Mouse (Mus musculus) limb, embryonic 14.5 days (tissue): ENCODE data around the gene Plcb4. TPM values are rescaled to one million over a fixed set of nuclear protein-coding genes. Genes with fewer than 3 reads are reported as not detected.

Experiments used
- ATAC-seq: fragments of 200-750 bp; cut with Nextera tagmentation; 2 replicates; pipeline ENCODE4 v1.8.0; 2017; ENCODE audit warnings: low read depth, moderate number of reproducible peaks, moderate TSS enrichment; ENCODE audit not compliant: low FRiP score
- DNase-seq: peaks from one replicate; pipeline ENCODE4 v3.0.0-alpha.2; 2015; ENCODE audit warnings: low spot score
- H3K27ac ChIP-seq: fragments of 300-500 bp; sonication (generic); replicated peaks from 2 replicates; pipeline ENCODE4 v1.5.1; 2014; ENCODE audit warnings: low read depth, mild to moderate bottlenecking, low read length, moderate library complexity, mixed read lengths
- H3K27me3 ChIP-seq: fragments of 300-500 bp; sonication (generic); 2 replicates; pipeline ENCODE4 v1.6.1; 2014; ENCODE audit warnings: low read length, mixed read lengths; ENCODE audit not compliant: control insufficient read depth, insufficient read depth
- H3K36me3 ChIP-seq: fragments of 300-500 bp; sonication (generic); 2 replicates; pipeline ENCODE4 v1.6.1; 2014; ENCODE audit warnings: mild to moderate bottlenecking, low read length, moderate library complexity, mixed read lengths; ENCODE audit not compliant: control insufficient read depth, insufficient read depth
- H3K4me1 ChIP-seq: fragments of 300-500 bp; sonication (generic); 2 replicates; pipeline ENCODE4 v1.6.1; 2014; ENCODE audit warnings: antibody characterized with exemption, low read length, mixed read lengths; ENCODE audit not compliant: control insufficient read depth, insufficient read depth
- H3K4me2 ChIP-seq: fragments of 300-500 bp; sonication (generic); replicated peaks from 2 replicates; pipeline ENCODE4 v1.6.1; 2014; ENCODE audit warnings: low read depth, mild to moderate bottlenecking, low read length, moderate library complexity; ENCODE audit not compliant: severe bottlenecking
- H3K4me3 ChIP-seq: fragments of 300-500 bp; sonication (generic); replicated peaks from 2 replicates; pipeline ENCODE4 v1.5.1; 2014; ENCODE audit warnings: low read length
- H3K9ac ChIP-seq: fragments of 300-500 bp; sonication (generic); 2 replicates; pipeline ENCODE4 v1.6.1; 2014; ENCODE audit warnings: mild to moderate bottlenecking, low read depth, low read length, moderate library complexity; ENCODE audit not compliant: severe bottlenecking
- H3K9me3 ChIP-seq: fragments of 300-500 bp; sonication (generic); 2 replicates; pipeline ENCODE4 v1.6.1; 2016; ENCODE audit warnings: low read length; ENCODE audit not compliant: control insufficient read depth
- POLR2A ChIP-seq: fragments of 200-500 bp; IDR thresholded peaks from 2 replicates; pipeline ENCODE4 v1.8.0; 2012; ENCODE audit warnings: inconsistent platforms, mild to moderate bottlenecking, moderate library complexity, borderline replicate concordance; ENCODE audit not compliant: insufficient read depth, insufficient read length; ENCODE audit errors: extremely low read depth
- WGBS: fragments of 180-500 bp; shearing (Covaris S2); extraction: QIAGEN DNeasy Blood & Tissue Kit; methylation state at CpG from one replicate; pipeline ENCODE4 v1.1.7; 2014; 5-methylcytosine and 5-hydroxymethylcytosine counted together
- polyA plus RNA-seq, 2 experiments: library from polyadenylated mRNA; depleted of rRNA in 1 of 2; stranded (reverse) in 1 of 2; unstranded in 1 of 2; fragments of >200 nt; fragmentation: Nextera tagmentation in 1 of 2; extraction: Ambion mirVana in 1 of 2; gene quantifications; 2 replicates each; pipeline versions ENCODE4 v1.2.1 to v1.2.3; 2012 to 2014

Plcb4 gene
- polyA plus RNA-seq, 2 experiments: 13.1 to 23.1 TPM

DNA sequence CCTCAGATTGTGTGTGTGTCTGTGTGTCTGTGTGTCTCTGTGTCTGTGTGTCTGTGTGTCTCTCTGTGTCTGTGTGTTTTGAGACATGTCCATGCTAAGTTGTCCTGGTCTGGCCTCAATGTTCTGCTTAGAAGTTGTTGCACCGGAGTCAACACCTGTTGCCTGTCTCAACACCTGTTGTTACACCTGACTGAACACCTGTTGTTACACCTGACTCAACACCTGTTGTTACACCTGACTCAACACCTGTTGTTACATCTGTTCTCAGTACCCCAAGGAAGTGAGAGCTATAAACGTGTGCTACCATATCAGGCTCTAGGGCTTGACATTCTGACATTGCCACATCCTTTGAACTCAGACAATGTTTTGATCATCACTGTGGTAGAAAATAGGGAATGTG lies 229.0 kb downstream of the Plcb4 start:
- H3K9ac ChIP-seq: no peak overlapping the region
- no peak overlapping the region for H3K4me2 ChIP-seq
- no peak for TF ChIP-seq POLR2A
- H3K27me3 ChIP-seq: no peaks in the 10 kb centered on the region
- no peak overlapping the region for H3K4me3 ChIP-seq
- ATAC-seq (no peak), DNase-seq (no peak)
- no peaks in the 10 kb centered on the region for H3K9me3 ChIP-seq
- no peak overlapping the region for H3K27ac ChIP-seq
- H3K4me1 ChIP-seq: peaks cover 7% of the 10 kb centered on the region; the same call in 1 of the 2 replicates
- 65% methylated on average over 2 of the region's 2 CpGs for WGBS
- no peaks in the 10 kb centered on the region for H3K36me3 ChIP-seq

- H3K9me3 ChIP-seq: no peaks in the 10 kb centered on the region
- no peak for DNase-seq
- 51% methylated on average over 4 of the region's 4 CpGs for WGBS
These were observed 229.4 kb downstream of the Plcb4 start for GRCm38 (mm10) chr2:135888206-135888605.

GRCm38 (mm10) chr2:135888767-135889166 lies 230.0 kb downstream of the Plcb4 start:
- DNase-seq (no peak), ATAC-seq (no peak)
- Histone ChIP-seq H3K4me1 (peaks cover 7% of the 10 kb centered on the region; the same call in 1 of the 2 replicates), H3K4me2 (no peak overlapping the region), H3K27ac (no peak overlapping the region), H3K27me3 (no peaks in the 10 kb centered on the region), H3K4me3 (no peak overlapping the region), H3K9me3 (no peaks in the 10 kb centered on the region), H3K9ac (no peak overlapping the region), H3K36me3 (no peaks in the 10 kb centered on the region)
- TF ChIP-seq POLR2A: no peak
- WGBS: 88% methylated on average over 10 of the region's 10 CpGs

More at GRCm38 (mm10) chr2:135888206-135888605, 229.4 kb downstream of the Plcb4 start:
- H3K4me2 ChIP-seq: no peak overlapping the region
- no peaks in the 10 kb centered on the region for H3K36me3 ChIP-seq
- TF ChIP-seq POLR2A: no peak
- H3K27ac ChIP-seq: no peak overlapping the region
- peaks cover 7% of the 10 kb centered on the region; the same call in 1 of the 2 replicates for H3K4me1 ChIP-seq
- H3K27me3 ChIP-seq: no peaks in the 10 kb centered on the region
- H3K4me3 ChIP-seq: no peak overlapping the region
- no peak for ATAC-seq
- no peak overlapping the region for H3K9ac ChIP-seq

GRCm38 (mm10) chr2:135890083-135890482 lies 231.3 kb downstream of the Plcb4 start:
- 86% methylated on average over 1 of the region's 1 CpGs for WGBS
- H3K4me3 ChIP-seq: no peak overlapping the region
- DNase-seq: no peak
- H3K9me3 ChIP-seq: no peaks in the 10 kb centered on the region
- TF ChIP-seq POLR2A: no peak
- H3K4me1 ChIP-seq: peaks cover 7% of the 10 kb centered on the region; the same call in 1 of the 2 replicates
- no peak overlapping the region for H3K27ac ChIP-seq
- H3K36me3 ChIP-seq: no peaks in the 10 kb centered on the region
- no peak overlapping the region for H3K9ac ChIP-seq
- H3K27me3 ChIP-seq: no peaks in the 10 kb centered on the region
- no peak overlapping the region for H3K4me2 ChIP-seq
- no peak for ATAC-seq

- ATAC-seq (no peak), DNase-seq (no peak)
- TF ChIP-seq POLR2A: no peak
- Histone ChIP-seq H3K9me3 (no peaks in the 10 kb centered on the region), H3K27ac (no peak overlapping the region), H3K27me3 (no peaks in the 10 kb centered on the region), H3K4me3 (no peak overlapping the region), H3K36me3 (no peaks in the 10 kb centered on the region), H3K9ac (no peak overlapping the region), H3K4me1 (peaks cover 2% of the 10 kb centered on the region; the same call in 1 of the 2 replicates), H3K4me2 (no peak overlapping the region)
- WGBS: 96% methylated on average over 10 of the region's 10 CpGs
These were observed 232.3 kb downstream of the Plcb4 start for GRCm38 (mm10) chr2:135891097-135891496.

- no peak for DNase-seq
These were observed 232.9 kb downstream of the Plcb4 start for GRCm38 (mm10) chr2:135891686-135892085.

More at GRCm38 (mm10) chr2:135891686-135892085, 232.9 kb downstream of the Plcb4 start:
- no peaks in the 10 kb centered on the region for H3K27me3 ChIP-seq
- H3K9me3 ChIP-seq: no peaks in the 10 kb centered on the region
- ATAC-seq: no peak
- no peaks in the 10 kb centered on the region for H3K36me3 ChIP-seq
- no peak overlapping the region for H3K27ac ChIP-seq
- H3K4me2 ChIP-seq: no peak overlapping the region
- WGBS: 90% methylated on average over 5 of the region's 5 CpGs
- H3K4me1 ChIP-seq: peaks cover 2% of the 10 kb centered on the region; the same call in 1 of the 2 replicates
- no peak overlapping the region for H3K4me3 ChIP-seq
- H3K9ac ChIP-seq: no peak overlapping the region
- TF ChIP-seq POLR2A: no peak
